Mouse (Mus musculus): ENCODE measurements around the gene Gm49673. TPM values are rescaled to one million over a fixed set of nuclear protein-coding genes. Genes with fewer than 3 reads are reported as not detected.
"Not testable (repeated sequence)": the region's sequence is repeated elsewhere in the genome, so short reads cannot be mapped to it uniquely, and the experiment has no call there.

The Gm49673 gene
- total and polyA plus RNA-seq, 2 experiments from 2014 or later, result 0.48 to 0.53 TPM

- peak; percentile 20 for DNase-seq
- peak; percentile 53 for ATAC-seq
Measured at GRCm38 (mm10) chr17:8055919-8056589, 91.5 kb downstream of the Gm49673 start.

GRCm38 (mm10) chr17:8051247-8051646, 96.3 kb downstream of the Gm49673 start:
- not testable (repeated sequence) for H3K9ac ChIP-seq; H3K4me2 ChIP-seq (ENCODE audit: low read depth); H3K4me1 ChIP-seq (ENCODE audit: insufficient read depth); H3K27ac ChIP-seq (ENCODE audit: low read depth, low read length); H3K9me3 ChIP-seq (ENCODE audit: low read length); H3K4me3 ChIP-seq (ENCODE audit: low read depth, low read length); H3K36me3 ChIP-seq (ENCODE audit: insufficient read depth); H3K27me3 ChIP-seq (ENCODE audit: insufficient read depth, low read length)
- ATAC-seq, result peak; percentile 77
- 28% methylated on average over 3 of the region's 3 CpGs for WGBS
- TF ChIP-seq CTCF (IDR thresholded peaks at IDR 0.05; ENCODE audit: low read depth), result peak; percentile 73
- peak; percentile 52 for DNase-seq

More at GRCm38 (mm10) chr17:8055919-8056589, 91.5 kb downstream of the Gm49673 start:
- H3K9me3 ChIP-seq (ENCODE audit: low read length); H3K4me2 ChIP-seq (ENCODE audit: low read depth); H3K27me3 ChIP-seq (ENCODE audit: insufficient read depth, low read length); H3K4me3 ChIP-seq (ENCODE audit: low read depth, low read length); H3K4me1 ChIP-seq (ENCODE audit: insufficient read depth); H3K36me3 ChIP-seq (ENCODE audit: insufficient read depth); H3K27ac ChIP-seq (ENCODE audit: low read depth, low read length); H3K9ac ChIP-seq: not testable (repeated sequence)
- 43% methylated on average over 4 of the region's 6 CpGs for WGBS

GRCm38 (mm10) chr17:8050218-8050617, 97.4 kb downstream of the Gm49673 start:
- not testable (repeated sequence) for H3K4me1 ChIP-seq (ENCODE audit: insufficient read depth); ATAC-seq; DNase-seq; H3K4me2 ChIP-seq (ENCODE audit: low read depth); H3K9ac ChIP-seq; H3K9me3 ChIP-seq (ENCODE audit: low read length); H3K36me3 ChIP-seq (ENCODE audit: insufficient read depth); H3K27me3 ChIP-seq (ENCODE audit: insufficient read depth, low read length); H3K4me3 ChIP-seq (ENCODE audit: low read depth, low read length); H3K27ac ChIP-seq (ENCODE audit: low read depth, low read length)
- 89% methylated on average over 5 of the region's 6 CpGs for WGBS

GRCm38 (mm10) chr17:8046178-8046577, 101.4 kb downstream of the Gm49673 start:
- H3K36me3 ChIP-seq (ENCODE audit: insufficient read depth); H3K27me3 ChIP-seq (ENCODE audit: insufficient read depth, low read length); H3K27ac ChIP-seq (ENCODE audit: low read depth, low read length); H3K4me2 ChIP-seq (ENCODE audit: low read depth); H3K9me3 ChIP-seq (ENCODE audit: low read length); DNase-seq; H3K4me1 ChIP-seq (ENCODE audit: insufficient read depth); H3K4me3 ChIP-seq (ENCODE audit: low read depth, low read length); H3K9ac ChIP-seq: not testable (repeated sequence)
- 0 out of 2 replicates have a peak, but pooled peaks have one; percentile 29 for ATAC-seq
- peak; percentile 43 for TF ChIP-seq CTCF (IDR thresholded peaks at IDR 0.05; ENCODE audit: low read depth)
- 3% methylated on average over 2 of the region's 5 CpGs for WGBS

- H3K4me3 ChIP-seq (ENCODE audit: low read depth, low read length); H3K9ac ChIP-seq; H3K27me3 ChIP-seq (ENCODE audit: insufficient read depth, low read length); H3K4me1 ChIP-seq (ENCODE audit: insufficient read depth); DNase-seq; H3K4me2 ChIP-seq (ENCODE audit: low read depth); H3K9me3 ChIP-seq (ENCODE audit: low read length); H3K36me3 ChIP-seq (ENCODE audit: insufficient read depth); ATAC-seq; H3K27ac ChIP-seq (ENCODE audit: low read depth, low read length): not testable (repeated sequence)
- no CpG with 5 or more reads among the region's 5 CpGs for WGBS
Measured at GRCm38 (mm10) chr17:8041197-8041596, 106.4 kb downstream of the Gm49673 start.

GRCm38 (mm10) chr17:8039916-8040635, 107.5 kb downstream of the Gm49673 start:
- H3K27me3 ChIP-seq (ENCODE audit: insufficient read depth, low read length); H3K4me2 ChIP-seq (ENCODE audit: low read depth); H3K4me3 ChIP-seq (ENCODE audit: low read depth, low read length); H3K27ac ChIP-seq (ENCODE audit: low read depth, low read length); DNase-seq; H3K36me3 ChIP-seq (ENCODE audit: insufficient read depth); H3K9ac ChIP-seq; H3K4me1 ChIP-seq (ENCODE audit: insufficient read depth); H3K9me3 ChIP-seq (ENCODE audit: low read length): not testable (repeated sequence)
- no CpG with 5 or more reads among the region's 12 CpGs for WGBS
- peak; percentile 69 for ATAC-seq

GRCm38 (mm10) chr17:8036976-8037375, 110.6 kb downstream of the Gm49673 start:
- H3K9ac ChIP-seq; ATAC-seq; H3K27me3 ChIP-seq (ENCODE audit: insufficient read depth, low read length); H3K36me3 ChIP-seq (ENCODE audit: insufficient read depth); H3K4me1 ChIP-seq (ENCODE audit: insufficient read depth); H3K27ac ChIP-seq (ENCODE audit: low read depth, low read length); H3K4me2 ChIP-seq (ENCODE audit: low read depth); H3K9me3 ChIP-seq (ENCODE audit: low read length); DNase-seq; H3K4me3 ChIP-seq (ENCODE audit: low read depth, low read length): not testable (repeated sequence)
- 67% methylated on average over 3 of the region's 6 CpGs for WGBS

Other genes starting within 250 kb of the Gm49673 start
- 0.23 and 0.62 TPM in 2 replicates for gene Tagap, start 221.8 kb downstream of the Gm49673 start, total RNA-seq (2014; rRNA removed)
- gene Tagap, start 221.8 kb downstream of the Gm49673 start, polyA plus RNA-seq (2015; fragmentation: Nextera tagmentation; extraction: Ambion mirVana), result 0.28 and 0.47 TPM in 2 replicates
- gene Rsph3a, start 202.2 kb downstream of the Gm49673 start, total RNA-seq (2014; rRNA removed), result 21.3 and 21.5 TPM in 2 replicates
- gene Rsph3a, start 202.2 kb downstream of the Gm49673 start, polyA plus RNA-seq (2015; fragmentation: Nextera tagmentation; extraction: Ambion mirVana), result 56.9 and 63.6 TPM in 2 replicates
- 12.6 and 15.5 TPM in 2 replicates for gene Rnaset2a, start 309 bp upstream of the Gm49673 start, total RNA-seq (2014; rRNA removed)
- gene Rnaset2a, start 309 bp upstream of the Gm49673 start, polyA plus RNA-seq (2015; fragmentation: Nextera tagmentation; extraction: Ambion mirVana), result 15.7 and 16.8 TPM in 2 replicates
- 18.4 and 19.1 TPM in 2 replicates for gene Fgfr1op, start 17.7 kb upstream of the Gm49673 start, total RNA-seq (2014; rRNA removed)
- 12.2 and 16.3 TPM in 2 replicates for gene Fgfr1op, start 17.7 kb upstream of the Gm49673 start, polyA plus RNA-seq (2015; fragmentation: Nextera tagmentation; extraction: Ambion mirVana)
- gene Ccr6, start 88.3 kb upstream of the Gm49673 start, total RNA-seq (2014; rRNA removed), result not detected in 2 replicates
- gene Ccr6, start 88.3 kb upstream of the Gm49673 start, polyA plus RNA-seq (2015; fragmentation: Nextera tagmentation; extraction: Ambion mirVana), result not detected in 2 replicates
- 306 and 379 TPM in 2 replicates for gene Mpc1, start 135.1 kb upstream of the Gm49673 start, total RNA-seq (2014; rRNA removed)
- 559 and 716 TPM in 2 replicates for gene Mpc1, start 135.1 kb upstream of the Gm49673 start, polyA plus RNA-seq (2015; fragmentation: Nextera tagmentation; extraction: Ambion mirVana)
- 119 and 138 TPM in 2 replicates for gene Sft2d1, start 163.3 kb upstream of the Gm49673 start, total RNA-seq (2014; rRNA removed)
- gene Sft2d1, start 163.3 kb upstream of the Gm49673 start, polyA plus RNA-seq (2015; fragmentation: Nextera tagmentation; extraction: Ambion mirVana), result 196 and 226 TPM in 2 replicates
- 22.8 and 24.0 TPM in 2 replicates for gene Prr18, start 189.7 kb upstream of the Gm49673 start, total RNA-seq (2014; rRNA removed)
- gene Prr18, start 189.7 kb upstream of the Gm49673 start, polyA plus RNA-seq (2015; fragmentation: Nextera tagmentation; extraction: Ambion mirVana), result 11.1 and 15.6 TPM in 2 replicates
- 0.69 and 1.8 TPM in 2 replicates for gene T2, start 208.2 kb upstream of the Gm49673 start, total RNA-seq (2014; rRNA removed)
- gene T2, start 208.2 kb upstream of the Gm49673 start, polyA plus RNA-seq (2015; fragmentation: Nextera tagmentation; extraction: Ambion mirVana), result 0.51 and 0.60 TPM in 2 replicates

All from forebrain, postnatal 0 days (tissue).